Mouse (Mus musculus): ENCODE measurements around the gene Timp2. TPM values are rescaled to one million over a fixed set of nuclear protein-coding genes. Genes with fewer than 3 reads are reported as not detected.

Timp2 gene
- total RNA-seq, 1 experiment: 52.4 TPM

GRCm38 (mm10) chr11:118332376-118332775, 23.2 kb downstream of the Timp2 start:
- TF ChIP-seq ZNF384 (IDR thresholded peaks at IDR 0.05; ENCODE audit: low read depth, low read length) (no peak), HCFC1 (IDR thresholded peaks at IDR 0.05; ENCODE audit: borderline replicate concordance, insufficient read depth, low read length) (no peak), CHD2 (IDR thresholded peaks at IDR 0.05; ENCODE audit: low read depth, low read length) (no peak), MAFK (IDR thresholded peaks at IDR 0.05; ENCODE audit: insufficient read depth, low read depth, low read length) (no peak), ZC3H11A (IDR thresholded peaks at IDR 0.05; ENCODE audit: borderline replicate concordance, low read depth, low read length) (no peak)
- no peak for DNase-seq (ENCODE audit: low read depth, low spot score)
- no peaks in the 10 kb centered on the region for H3K36me3 ChIP-seq (ENCODE audit: control insufficient read depth, insufficient read depth, low read length, poor library complexity, severe bottlenecking)
- in situ Hi-C loops (cut with MboI; ENCODE audit: low sequenced_read_pairs in 2 of 2, unreplicated experiment in 2 of 2): no loop called here
- no peak overlapping the region for H3K4me3 ChIP-seq (ENCODE audit: insufficient read depth in 1 of 2, low read depth in 1 of 2, low read length in 2 of 2, poor library complexity in 1 of 2, severe bottlenecking in 1 of 2)
- no peaks in the 10 kb centered on the region for H3K9me3 ChIP-seq (ENCODE audit: control insufficient read depth, insufficient read depth, low read depth, low read length)
- H3K4me1 ChIP-seq (ENCODE audit: control insufficient read depth in 2 of 2, insufficient read depth in 2 of 2, low read length in 2 of 2, poor library complexity in 1 of 2): peaks cover 0 to 1% of the 10 kb centered on the region in 2 experiments; a peak in 2 of 4 replicates
- no peak overlapping the region for H3K27ac ChIP-seq (ENCODE audit: insufficient read depth, low read depth, low read length, poor library complexity, severe bottlenecking)
- H3K9ac ChIP-seq (ENCODE audit: insufficient read depth, low read depth, low read length, poor library complexity, severe bottlenecking): no peak overlapping the region

- in situ Hi-C loops (cut with MboI; ENCODE audit: low sequenced_read_pairs in 2 of 2, unreplicated experiment in 2 of 2): no loop called here
- Histone ChIP-seq H3K36me3 (ENCODE audit: control insufficient read depth, insufficient read depth, low read length, poor library complexity, severe bottlenecking) (no peaks in the 10 kb centered on the region), H3K9ac (ENCODE audit: insufficient read depth, low read depth, low read length, poor library complexity, severe bottlenecking) (no peak overlapping the region), H3K4me3 (ENCODE audit: insufficient read depth in 1 of 2, low read depth in 1 of 2, low read length in 2 of 2, poor library complexity in 1 of 2, severe bottlenecking in 1 of 2) (no peak overlapping the region), H3K27ac (ENCODE audit: insufficient read depth, low read depth, low read length, poor library complexity, severe bottlenecking) (no peak overlapping the region), H3K9me3 (ENCODE audit: control insufficient read depth, insufficient read depth, low read depth, low read length) (no peaks in the 10 kb centered on the region), H3K4me1 (ENCODE audit: control insufficient read depth in 2 of 2, insufficient read depth in 2 of 2, low read length in 2 of 2, poor library complexity in 1 of 2) (peaks cover 2 to 12% of the 10 kb centered on the region in 2 experiments; a peak in 3 of 4 replicates)
- TF ChIP-seq HCFC1 (IDR thresholded peaks at IDR 0.05; ENCODE audit: borderline replicate concordance, insufficient read depth, low read length) (no peak), ZC3H11A (IDR thresholded peaks at IDR 0.05; ENCODE audit: borderline replicate concordance, low read depth, low read length) (no peak), CHD2 (IDR thresholded peaks at IDR 0.05; ENCODE audit: low read depth, low read length) (no peak), MAFK (IDR thresholded peaks at IDR 0.05; ENCODE audit: insufficient read depth, low read depth, low read length) (no peak), ZNF384 (IDR thresholded peaks at IDR 0.05; ENCODE audit: low read depth, low read length) (no peak)
- no peak for DNase-seq (ENCODE audit: low read depth, low spot score)
These were observed 24.8 kb downstream of the Timp2 start for GRCm38 (mm10) chr11:118330777-118331176.

GRCm38 (mm10) chr11:118330361-118330760, 25.2 kb downstream of the Timp2 start:
- DNase-seq (ENCODE audit: low read depth, low spot score): no peak
- H3K9me3 ChIP-seq (ENCODE audit: control insufficient read depth, insufficient read depth, low read depth, low read length): no peaks in the 10 kb centered on the region
- H3K9ac ChIP-seq (ENCODE audit: insufficient read depth, low read depth, low read length, poor library complexity, severe bottlenecking): no peak overlapping the region
- in situ Hi-C loops (cut with MboI; ENCODE audit: low sequenced_read_pairs in 2 of 2, unreplicated experiment in 2 of 2): no loop called here
- H3K4me3 ChIP-seq (ENCODE audit: insufficient read depth in 1 of 2, low read depth in 1 of 2, low read length in 2 of 2, poor library complexity in 1 of 2, severe bottlenecking in 1 of 2): no peak overlapping the region
- H3K27ac ChIP-seq (ENCODE audit: insufficient read depth, low read depth, low read length, poor library complexity, severe bottlenecking): no peak overlapping the region
- H3K4me1 ChIP-seq (ENCODE audit: control insufficient read depth in 2 of 2, insufficient read depth in 2 of 2, low read length in 2 of 2, poor library complexity in 1 of 2): peaks cover 2 to 12% of the 10 kb centered on the region in 2 experiments; a peak in 3 of 4 replicates
- TF ChIP-seq ZNF384 (IDR thresholded peaks at IDR 0.05; ENCODE audit: low read depth, low read length): no peak
- TF ChIP-seq HCFC1 (IDR thresholded peaks at IDR 0.05; ENCODE audit: borderline replicate concordance, insufficient read depth, low read length): no peak
- no peak for TF ChIP-seq ZC3H11A (IDR thresholded peaks at IDR 0.05; ENCODE audit: borderline replicate concordance, low read depth, low read length)
- no peak for TF ChIP-seq CHD2 (IDR thresholded peaks at IDR 0.05; ENCODE audit: low read depth, low read length)
- no peak for TF ChIP-seq MAFK (IDR thresholded peaks at IDR 0.05; ENCODE audit: insufficient read depth, low read depth, low read length)
- H3K36me3 ChIP-seq (ENCODE audit: control insufficient read depth, insufficient read depth, low read length, poor library complexity, severe bottlenecking): no peaks in the 10 kb centered on the region

- no peak for DNase-seq (ENCODE audit: low read depth, low spot score)
- in situ Hi-C loops (cut with MboI; ENCODE audit: low sequenced_read_pairs in 2 of 2, unreplicated experiment in 2 of 2): no loop called here
- H3K9ac ChIP-seq (ENCODE audit: insufficient read depth, low read depth, low read length, poor library complexity, severe bottlenecking): no peak overlapping the region
- no peaks in the 10 kb centered on the region for H3K36me3 ChIP-seq (ENCODE audit: control insufficient read depth, insufficient read depth, low read length, poor library complexity, severe bottlenecking)
- peaks cover 2 to 12% of the 10 kb centered on the region in 2 experiments; a peak in 3 of 4 replicates for H3K4me1 ChIP-seq (ENCODE audit: control insufficient read depth in 2 of 2, insufficient read depth in 2 of 2, low read length in 2 of 2, poor library complexity in 1 of 2)
- H3K27ac ChIP-seq (ENCODE audit: insufficient read depth, low read depth, low read length, poor library complexity, severe bottlenecking): no peak overlapping the region
- no peak for TF ChIP-seq MAFK (IDR thresholded peaks at IDR 0.05; ENCODE audit: insufficient read depth, low read depth, low read length)
- TF ChIP-seq ZNF384 (IDR thresholded peaks at IDR 0.05; ENCODE audit: low read depth, low read length): no peak
- TF ChIP-seq CHD2 (IDR thresholded peaks at IDR 0.05; ENCODE audit: low read depth, low read length): no peak
- TF ChIP-seq ZC3H11A (IDR thresholded peaks at IDR 0.05; ENCODE audit: borderline replicate concordance, low read depth, low read length): no peak
- no peak for TF ChIP-seq HCFC1 (IDR thresholded peaks at IDR 0.05; ENCODE audit: borderline replicate concordance, insufficient read depth, low read length)
- H3K4me3 ChIP-seq (ENCODE audit: insufficient read depth in 1 of 2, low read depth in 1 of 2, low read length in 2 of 2, poor library complexity in 1 of 2, severe bottlenecking in 1 of 2): no peak overlapping the region
- no peaks in the 10 kb centered on the region for H3K9me3 ChIP-seq (ENCODE audit: control insufficient read depth, insufficient read depth, low read depth, low read length)
These were observed 26.6 kb downstream of the Timp2 start for GRCm38 (mm10) chr11:118328947-118329346.
